Mouse (Mus musculus) adrenal gland (tissue): ENCODE measurements at regions not wholly inside any gene's neighbourhood (a gene's known extent, or its start where the extent isn't known, plus 50 kb on each side); places are given as distances from the start of the nearest gene placed in this dataset.

ENCODE experiments used
- intact Hi-C: fragments of 180-260 bp; cut with DNase I; formaldehyde crosslinking; loops from one replicate; pipeline ENCODE4 v1.15.1; 2025

GRCm38 (mm10) chr13:44121932-44122331 is 337.4 kb downstream of the Cd83 start:
- intact Hi-C loops: no loop called here

DNA sequence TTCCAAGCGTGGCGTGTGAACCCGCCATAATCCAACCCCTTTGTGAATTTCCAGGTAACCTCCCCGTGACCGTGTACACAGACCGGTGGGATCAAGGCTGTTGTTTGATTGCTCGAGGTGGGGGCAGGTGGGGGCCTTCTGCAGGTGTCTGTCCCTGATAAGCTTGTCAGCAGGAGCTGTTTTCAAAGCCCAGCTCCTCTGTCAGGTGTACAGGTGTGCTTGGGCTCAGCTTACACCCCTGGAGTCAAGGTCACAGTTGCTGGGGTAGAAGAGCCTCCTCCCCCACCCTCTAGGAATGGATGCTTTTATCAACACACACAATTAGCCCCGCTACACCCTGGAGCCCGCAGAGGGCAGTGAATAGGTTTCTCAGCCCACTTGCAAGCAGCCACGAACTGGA is 341.6 kb downstream of the Cd83 start:
- intact Hi-C loops: no loop called here

DNA sequence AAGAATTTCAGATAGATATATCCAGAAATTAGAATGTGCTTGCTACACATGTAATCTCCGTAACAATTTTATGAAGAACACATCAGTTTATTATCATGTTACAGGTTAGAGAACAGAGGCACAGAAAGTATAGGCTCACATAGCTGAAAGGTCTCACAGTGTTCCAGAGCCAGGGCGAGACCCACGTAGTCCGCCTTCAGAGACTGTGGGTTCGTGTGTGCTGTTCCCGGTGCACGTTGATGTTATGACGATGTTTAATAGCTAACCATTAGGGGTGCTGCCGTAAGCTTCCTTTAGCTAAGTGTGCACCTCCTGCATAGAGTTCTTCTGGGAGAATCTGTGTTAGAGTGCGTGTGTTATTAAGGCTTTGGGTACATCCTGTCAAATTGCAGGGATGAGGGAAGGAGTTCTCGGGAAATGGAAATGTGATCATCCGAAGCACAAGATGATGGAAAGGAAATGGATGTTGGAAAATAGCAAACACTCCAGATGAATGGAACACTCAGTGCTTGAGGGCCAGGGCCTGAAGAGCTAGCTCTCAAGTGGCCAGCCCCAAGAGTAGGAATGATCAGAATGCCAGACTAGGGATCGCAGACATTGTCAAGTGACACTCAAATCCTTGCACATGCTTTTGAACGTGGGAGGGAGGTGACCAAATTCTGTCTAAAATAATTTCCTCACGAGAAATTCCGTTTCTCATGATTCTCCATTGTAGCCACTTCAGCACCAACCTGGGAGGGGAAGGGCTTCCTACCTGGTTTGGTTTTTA is 344.1 kb downstream of the Cd83 start:
- intact Hi-C loops: no loop called here

- intact Hi-C loops: no loop called here
Observed at GRCm38 (mm10) chr13:44131916-44132315, 347.3 kb downstream of the Cd83 start.

GRCm38 (mm10) chr13:44132510-44132909 is 347.9 kb downstream of the Cd83 start:
- intact Hi-C loops: no loop called here

DNA sequence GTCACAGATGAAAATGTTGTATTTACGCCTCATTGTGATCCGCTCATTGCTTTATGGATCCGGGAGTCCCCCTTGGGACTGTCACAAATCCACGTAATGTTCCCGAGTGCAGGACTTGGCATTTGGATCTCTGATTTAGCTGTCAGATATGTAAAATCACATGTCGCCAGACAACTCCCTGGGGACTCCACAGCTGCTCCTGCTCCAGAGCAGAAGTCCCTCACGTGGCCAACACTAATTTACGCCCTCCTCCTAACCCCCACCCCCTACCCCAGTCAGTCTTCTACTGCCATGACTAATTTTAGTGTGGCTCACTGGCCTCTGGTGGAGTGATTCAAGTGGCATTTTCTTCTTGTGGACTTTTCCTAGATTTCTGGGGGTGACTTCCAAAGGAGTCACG is 348.9 kb downstream of the Cd83 start:
- intact Hi-C loops: no loop called here

DNA sequence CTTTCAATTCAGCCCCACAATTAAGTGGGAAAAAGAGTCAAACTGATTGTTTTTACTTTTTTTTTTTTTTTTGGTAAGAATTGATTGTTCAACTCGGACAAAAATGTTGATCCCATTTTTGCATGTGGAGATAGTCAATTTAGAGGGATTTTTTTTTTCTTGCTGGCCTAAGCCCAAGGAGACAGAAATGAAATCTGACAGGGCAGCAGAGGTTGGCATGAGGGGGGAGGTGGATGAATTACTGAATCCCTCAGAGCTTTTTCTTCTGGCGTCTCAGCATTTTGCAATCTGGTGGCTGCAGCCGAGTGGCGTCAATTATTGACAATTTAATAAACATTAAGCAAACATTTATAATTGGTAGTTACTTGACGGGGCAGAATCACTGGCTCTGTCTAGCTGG is 356.6 kb downstream of the Cd83 start:
- intact Hi-C loops: no loop called here

DNA sequence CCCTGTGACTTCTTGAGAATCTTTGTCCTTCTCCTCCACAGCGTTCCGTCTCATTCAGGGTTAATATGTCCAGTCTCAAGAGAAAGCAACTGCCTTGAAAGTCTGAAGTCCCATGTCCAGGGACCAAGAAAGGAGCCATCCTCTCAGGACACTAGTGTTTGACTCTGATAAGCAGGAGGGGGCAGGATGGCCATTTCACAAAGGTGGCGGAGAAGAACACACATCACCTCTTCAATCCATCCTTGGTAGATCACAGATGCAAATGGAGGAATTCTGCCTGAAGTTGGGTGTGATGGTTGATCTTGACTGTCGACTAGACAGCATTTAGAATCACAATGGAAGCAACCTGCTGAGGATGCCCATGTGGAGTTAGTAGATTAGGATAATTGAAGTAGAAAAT is 360.9 kb downstream of the Cd83 start:
- intact Hi-C loops: no loop called here

DNA sequence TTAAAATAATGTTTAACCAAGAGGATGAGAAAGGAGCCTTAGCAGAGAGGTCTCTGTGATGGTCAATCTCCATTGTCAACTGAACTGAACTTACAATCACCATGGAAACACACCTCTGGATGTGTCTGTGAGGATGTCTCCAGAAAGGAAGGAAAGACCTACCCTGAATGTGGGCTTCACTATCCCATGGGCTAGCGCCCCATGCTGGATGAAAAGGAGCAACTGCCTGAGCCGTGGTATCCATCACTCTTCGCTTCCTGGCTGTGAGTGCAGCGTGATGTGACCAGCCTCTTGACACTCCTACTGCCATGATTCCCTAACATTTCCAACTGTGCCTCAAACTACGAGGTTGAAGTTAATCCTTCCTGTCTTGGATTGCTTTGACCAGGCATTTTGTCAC is 363.3 kb downstream of the Cd83 start:
- intact Hi-C loops: no loop called here

GRCm38 (mm10) chr13:44149499-44149898 is 364.9 kb downstream of the Cd83 start:
- intact Hi-C loops: no loop called here

DNA sequence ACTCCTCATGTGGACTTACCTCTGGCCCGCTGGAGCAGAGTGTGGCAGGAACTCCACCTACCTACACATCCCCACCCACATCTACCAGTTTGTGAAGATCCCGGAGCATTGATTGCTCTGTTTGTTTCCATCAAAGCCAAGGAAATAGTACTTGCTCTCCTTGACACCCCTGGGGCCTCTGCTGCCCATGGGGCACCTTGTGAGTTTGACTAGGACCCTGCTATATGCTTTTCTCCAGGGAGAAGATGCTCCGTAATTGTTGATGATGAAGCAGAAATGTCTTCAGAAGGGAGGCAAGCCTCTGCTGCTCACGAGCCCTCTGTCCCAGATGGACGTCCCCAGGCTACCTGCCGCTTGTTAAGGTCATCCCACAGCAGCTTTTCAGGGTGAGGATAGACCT is 367.0 kb downstream of the Cd83 start:
- intact Hi-C loops: no loop called here

- intact Hi-C loops: no loop called here
Observed at GRCm38 (mm10) chr13:44152806-44153613, 368.4 kb downstream of the Cd83 start.

DNA sequence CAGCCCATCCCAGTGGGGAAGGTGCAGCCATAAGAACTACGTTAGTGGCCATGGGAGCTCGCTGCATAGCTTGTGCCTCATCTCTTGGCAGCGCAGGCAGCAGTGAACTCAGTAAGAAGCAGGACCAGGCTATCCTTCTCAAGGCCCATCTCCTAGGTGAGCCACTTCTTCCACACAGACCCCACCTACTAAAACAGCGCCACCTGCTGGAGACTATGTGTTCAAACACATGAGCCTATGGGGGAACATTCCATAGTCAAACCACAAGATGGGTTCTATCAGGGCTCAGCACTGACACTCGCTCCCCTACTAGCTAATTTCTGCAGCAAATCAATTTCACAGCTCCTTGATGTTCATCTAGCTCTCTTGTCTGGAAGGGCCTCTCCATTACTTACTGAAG is 369.2 kb downstream of the Cd83 start:
- intact Hi-C loops: no loop called here

- intact Hi-C loops: no loop called here
Observed at GRCm38 (mm10) chr13:44155956-44156355, 371.4 kb downstream of the Cd83 start.

DNA sequence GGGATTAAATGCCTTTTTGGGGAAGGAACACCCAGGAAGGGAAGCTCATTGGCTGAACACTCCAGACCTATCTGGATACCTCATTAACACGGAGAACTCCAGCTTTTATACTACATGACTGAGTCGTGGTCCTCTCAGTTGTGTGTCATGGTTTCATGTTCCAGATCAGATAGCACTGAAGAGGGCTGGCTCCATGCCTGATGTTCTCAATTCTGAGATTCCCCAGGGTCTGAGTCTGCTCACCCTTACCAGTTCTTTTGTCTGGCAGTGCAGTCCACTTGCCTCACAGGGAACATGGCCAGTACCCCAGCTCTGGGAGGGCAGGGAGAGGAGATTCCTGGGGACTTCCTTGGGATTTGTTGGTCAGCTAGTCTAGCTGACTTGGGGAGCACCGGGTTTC is 372.0 kb downstream of the Cd83 start:
- intact Hi-C loops: no loop called here

DNA sequence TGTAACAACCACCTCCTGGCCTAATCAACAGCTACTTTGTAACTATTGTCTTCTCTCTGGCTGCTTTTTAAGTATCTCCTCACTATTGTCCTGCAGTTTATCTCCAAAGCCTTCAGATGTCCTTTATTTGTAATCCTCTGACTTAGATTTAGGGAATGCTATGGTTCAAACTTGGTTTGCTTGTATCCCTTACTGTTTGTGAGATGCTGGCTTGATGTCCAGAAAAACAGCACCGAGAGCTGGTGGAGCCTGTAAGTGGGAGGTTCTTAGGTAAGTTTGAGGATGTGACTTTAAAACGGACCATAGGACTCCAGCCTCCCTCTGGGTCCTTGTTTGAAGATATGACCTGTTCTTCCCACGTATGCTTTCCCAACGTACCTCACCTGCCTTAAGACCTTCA is 372.7 kb downstream of the Cd83 start:
- intact Hi-C loops: no loop called here

DNA sequence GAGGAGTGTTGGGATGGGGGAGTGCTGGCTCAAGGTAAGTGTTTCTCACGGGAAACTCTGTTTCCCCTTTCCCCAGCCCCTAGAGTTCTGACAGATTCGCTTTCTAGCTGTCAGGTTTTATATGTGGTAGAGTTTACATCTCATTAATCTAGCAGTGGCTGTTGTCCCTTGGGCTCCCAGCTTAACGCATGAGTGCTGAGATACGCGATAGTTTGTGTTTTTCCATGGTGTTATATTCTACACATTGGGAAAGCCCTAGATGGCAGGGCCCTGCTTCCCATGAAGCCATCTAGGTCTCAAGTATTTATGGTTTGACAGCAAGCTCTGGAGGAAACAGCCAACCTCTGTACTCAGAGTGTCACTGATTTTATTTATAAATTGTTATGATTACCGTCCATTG is 373.8 kb downstream of the Cd83 start:
- intact Hi-C loops: no loop called here

GRCm38 (mm10) chr13:44159346-44159745 is 374.8 kb downstream of the Cd83 start:
- intact Hi-C loops: no loop called here

- intact Hi-C loops: no loop called here
Observed at GRCm38 (mm10) chr13:44164746-44165145, 380.2 kb downstream of the Cd83 start.

DNA sequence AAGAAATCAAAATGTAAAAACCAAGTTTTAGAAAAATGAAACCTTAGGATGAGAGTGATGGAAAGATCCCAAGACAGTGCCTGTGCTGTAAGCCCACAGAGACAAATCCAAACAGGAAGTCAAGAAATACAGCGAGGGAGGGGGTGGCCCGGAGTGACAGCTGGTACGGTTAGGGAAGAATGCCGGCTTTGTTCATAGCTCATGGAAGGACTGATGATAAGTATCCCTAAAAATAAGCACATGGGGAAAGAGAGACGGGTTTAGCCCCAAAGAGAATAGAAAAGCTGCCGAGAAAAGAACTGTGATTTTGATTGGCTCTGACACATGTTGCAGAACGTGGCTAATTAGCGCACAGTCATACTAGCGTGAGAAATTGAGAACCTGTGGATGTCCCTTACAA is 382.6 kb downstream of the Cd83 start:
- intact Hi-C loops: no loop called here

GRCm38 (mm10) chr13:44168186-44168585 is 383.6 kb downstream of the Cd83 start:
- intact Hi-C loops: no loop called here

- intact Hi-C loops: no loop called here
Observed at GRCm38 (mm10) chr13:44171639-44172038, 387.1 kb downstream of the Cd83 start.

DNA sequence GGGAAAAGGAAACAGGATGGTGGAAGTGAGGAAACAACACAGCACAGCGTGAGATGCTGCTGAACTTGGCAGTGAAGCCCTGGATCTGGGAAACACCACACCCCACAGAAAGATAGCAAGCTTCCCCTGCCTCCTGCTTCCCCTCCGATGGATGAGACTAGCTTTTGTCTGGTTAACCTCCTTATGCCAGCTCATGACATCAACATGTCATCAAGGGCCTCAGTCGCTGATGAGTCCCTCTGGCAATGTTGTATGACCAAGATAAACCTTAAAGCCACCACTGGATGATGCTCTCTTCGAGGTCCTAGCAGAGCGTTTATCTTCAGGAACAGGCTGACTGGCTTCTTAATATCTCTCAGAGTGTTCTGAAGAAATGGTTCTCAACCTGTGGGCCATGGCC is 388.1 kb downstream of the Cd83 start:
- intact Hi-C loops: no loop called here
